In genomic region chr9:75280814-75281213, GRCm38 (mm10) we compare ENCODE assay signal across 8 mouse cellular contexts. TPM values are rescaled to one million over a fixed set of nuclear protein-coding genes. Genes with fewer than 3 reads are reported as not detected.
A peak's percentile ranks its signal among the peaks of the same experiment; 100 is the strongest.
DNase-seq lines count a peak whose midpoint lies in the region; TF ChIP-seq lines count a peak whose summit lies in the region.
"Had no signal": no experiment of that assay in that cellular context is flagged by ENCODE, and none has a peak within 500 bp of the region (broad histone marks: within the 10 kb centered on the region; RNA-seq: fewer than 3 reads in every experiment).

No protein-coding gene starts in this region.

- H3K4me3 ChIP-seq in thymus, adult 2 months (ENCODE audit: control insufficient read depth, insufficient read depth, low read length): no peak overlapping the region
- H3K4me3 ChIP-seq: limb, embryonic 13.5 days had no signal

- DNase-seq in left cerebral cortex, adult 11 months (ENCODE audit: low spot score): peak; percentile 40
- no peak for DNase-seq in left cerebral cortex, postnatal 10 days (ENCODE audit: extremely low spot score in 1 of 2, low spot score in 2 of 2)
- DNase-seq in NIH3T3 (ENCODE audit: low read depth): peak; percentile 52
- peak; percentile 50 for DNase-seq in brain, embryonic 14.5 days (ENCODE audit: low read depth)
- peak; percentile 30 to 38 for DNase-seq in gastrocnemius, postnatal 36 days
- peak; percentile 67 for DNase-seq in lung, postnatal 10 days
- DNase-seq in thymus, adult 2 months: peak; percentile 58

- no peak overlapping the region for H3K27ac ChIP-seq in thymus, adult 2 months (ENCODE audit: control insufficient read depth, insufficient read depth, low read length)
- H3K27ac ChIP-seq: limb, embryonic 13.5 days had no signal

- no peak for TF ChIP-seq POLR2A in brain, embryonic 14.5 days (IDR thresholded peaks at IDR 0.05; ENCODE audit: borderline replicate concordance, extremely low read depth, insufficient read depth, insufficient read length, poor library complexity, severe bottlenecking)
- TF ChIP-seq POLR2A in thymus, adult 2 months (IDR thresholded peaks at IDR 0.05; ENCODE audit: control insufficient read depth, extremely low read depth, insufficient read depth, low read length, poor library complexity): no peak

- H3K36me3 ChIP-seq in thymus, adult 2 months (ENCODE audit: control insufficient read depth, insufficient read depth, low read length): no peaks in the 10 kb centered on the region
- H3K36me3 ChIP-seq: limb, embryonic 13.5 days had no signal

- no peaks in the 10 kb centered on the region for H3K4me1 ChIP-seq in thymus, adult 2 months (replicated peaks; ENCODE audit: control insufficient read depth, insufficient read depth, low read length)
- H3K4me1 ChIP-seq: limb, embryonic 13.5 days had no signal

- H3K27me3 ChIP-seq in thymus, adult 2 months (ENCODE audit: control insufficient read depth, insufficient read depth, low read length): no peaks in the 10 kb centered on the region

- intact Hi-C loops in left cerebral cortex, postnatal 10 days (cut with DNase I): loop anchor here (5.0 to 10.0 kb wide), 2 partner anchors 164 to 236 kb away; partner anchors contain the start of gene Leo1
- intact Hi-C loops in gastrocnemius, postnatal 36 days (cut with DNase I): loop anchor here (10.0 kb wide), 1 partner anchor 376 kb away; no protein-coding TSS in a partner anchor

- TF ChIP-seq CTCF in brain, embryonic 14.5 days (IDR thresholded peaks at IDR 0.05; ENCODE audit: borderline replicate concordance, extremely low read depth, insufficient read depth, insufficient read length): peak; percentile 54; the same call in 1 of the 2 replicates
- TF ChIP-seq CTCF in thymus, adult 2 months (IDR thresholded peaks at IDR 0.05; ENCODE audit: borderline replicate concordance, control insufficient read depth, extremely low read depth, insufficient read depth, low read length, poor library complexity): no peak

- WGBS in thymus, adult 2 months: 83% methylated on average over 5 of the region's 5 CpGs

RNA-seq across cellular contexts. Expression of gene Gnb5, which starts 25.3 kb away (rescaled TPM):
- 100 to 1,000 TPM; 115 to 125 TPM for total RNA-seq in left cerebral cortex, postnatal 10 days (2021)
- polyA plus RNA-seq in brain, embryonic 14.5 days (2012; rRNA removed): 45.5 and 53.1 TPM in 2 replicates
- total RNA-seq in gastrocnemius, postnatal 36 days (2021): 10 to 100 TPM in 1 of 2 experiments, 1 to 10 TPM in 1; 8.7 to 14.8 TPM
- polyA plus RNA-seq in thymus, adult 2 months (2012; rRNA removed): 5.1 and 7.3 TPM in 2 replicates

RNA-seq across cellular contexts. Expression of gene Myo5c, which starts 49.0 kb away (rescaled TPM):
- 1 to 10 TPM; 1.3 to 1.4 TPM for total RNA-seq in left cerebral cortex, postnatal 10 days (2021)
- polyA plus RNA-seq in brain, embryonic 14.5 days (2012; rRNA removed): 0.40 and 0.64 TPM in 2 replicates
- 1 to 10 TPM; 7.3 to 9.9 TPM for total RNA-seq in gastrocnemius, postnatal 36 days (2021)
- 8.4 and 9.0 TPM in 2 replicates for polyA plus RNA-seq in thymus, adult 2 months (2012; rRNA removed)

Comparison
In these comparisons a context has a peak if more than half of its experiments do, and no peak if none do; other contexts are left out.
1. DNase-seq: peak in left cerebral cortex, adult 11 months (single experiment), NIH3T3 (single experiment), brain, embryonic 14.5 days (single experiment), gastrocnemius, postnatal 36 days (2 of 2), lung, postnatal 10 days (single experiment) and thymus, adult 2 months (single experiment); none in left cerebral cortex, postnatal 10 days (0 of 2).
2. RNA of gene Gnb5, which starts 25.3 kb away (total RNA-seq): 115 to 125 TPM in left cerebral cortex, postnatal 10 days; 8.7 to 14.8 TPM in gastrocnemius, postnatal 36 days; every median in the first group is over 4 times any median in the second.